Mouse (Mus musculus) neutrophil, adult 5-6 weeks (primary cell): ENCODE data around the gene Rpl7a. TPM values are rescaled to one million over a fixed set of nuclear protein-coding genes. Genes with fewer than 3 reads are reported as not detected.

ENCODE experiments used
- ATAC-seq: fragments of 151-379, 151-347 bp; 2 replicates; pipeline ENCODE4 v1.8.0; 2017; ENCODE audit warnings: mild to moderate bottlenecking, moderate TSS enrichment; ENCODE audit not compliant: insufficient number of reproducible peaks, poor library complexity, low FRiP score, severe bottlenecking; ENCODE audit errors: extremely low read depth
- total RNA-seq: library from RNA; stranded (forward); fragments of 200-1000 nt; gene quantifications from 2 replicates; pipeline ENCODE4 v1.2.3, GENCODE M21; 2017

The Rpl7a gene
- total RNA-seq, 1 experiment from 2014 or later, result 711 TPM

GRCm38 (mm10) chr2:26912253-26912770 lies 1.7 kb downstream of the Rpl7a start:
- no peak for ATAC-seq

GRCm38 (mm10) chr2:26913416-26914147 lies 3.0 kb downstream of the Rpl7a start:
- no peak for ATAC-seq

- ATAC-seq, result no peak
These were observed 3.8 kb downstream of the Rpl7a start for GRCm38 (mm10) chr2:26914148-26914941.

GRCm38 (mm10) chr2:26915927-26916728 lies 5.6 kb downstream of the Rpl7a start, which contains the start of the genes Surf2 and Surf1:
Surf2 (plus strand) TSS chr2:26916367.
Surf1 (minus strand) TSS chr2:26916530.
- ATAC-seq, result peak; percentile 87

GRCm38 (mm10) chr2:26916738-26917137 lies 6.2 kb downstream of the Rpl7a start:
- ATAC-seq, result no peak

- no peak for ATAC-seq
These were observed 9.1 kb downstream of the Rpl7a start for GRCm38 (mm10) chr2:26919684-26920083.

GRCm38 (mm10) chr2:26920190-26920855 lies 9.8 kb downstream of the Rpl7a start:
- ATAC-seq, result no peak

GRCm38 (mm10) chr2:26921784-26922183 lies 11.2 kb downstream of the Rpl7a start:
- ATAC-seq, result no peak

GRCm38 (mm10) chr2:26927745-26928476 lies 17.3 kb downstream of the Rpl7a start:
- ATAC-seq, result no peak

- ATAC-seq, result peak; percentile 52
These were observed 19.8 kb downstream of the Rpl7a start for GRCm38 (mm10) chr2:26930390-26930789.

GRCm38 (mm10) chr2:26932473-26933303 lies 22.1 kb downstream of the Rpl7a start:
- ATAC-seq, result no peak

- ATAC-seq, result peak; percentile 87
These were observed 22.9 kb downstream of the Rpl7a start, which contains the start of the genes Surf4 and Stkld1 for GRCm38 (mm10) chr2:26933304-26934055. Surf4 (minus strand) TSS chr2:26933928. Stkld1 (plus strand) TSS chr2:26934047.

- no peak for ATAC-seq
These were observed 24.7 kb downstream of the Rpl7a start for GRCm38 (mm10) chr2:26935286-26935685.

GRCm38 (mm10) chr2:26936425-26936824 lies 25.9 kb downstream of the Rpl7a start:
- no peak for ATAC-seq

GRCm38 (mm10) chr2:26941539-26941938 lies 31.0 kb downstream of the Rpl7a start:
- ATAC-seq, result peak; percentile 87

- no peak for ATAC-seq
These were observed 32.7 kb downstream of the Rpl7a start for GRCm38 (mm10) chr2:26943253-26943652.
